Mouse (Mus musculus) gastrocnemius, adult 8-10 months (tissue): ENCODE results near the gene Rab25. TPM values are rescaled to one million over a fixed set of nuclear protein-coding genes. Genes with fewer than 3 reads are reported as not detected.

Source experiments
- DNase-seq, 2 experiments: peaks; one replicate each; pipeline ENCODE4 v3.0.0; 2022; ENCODE audit warnings: low spot score in 2 of 2
- total RNA-seq, 4 experiments: library from RNA; stranded (reverse); gene quantifications; 2 replicates each; pipeline ENCODE4 v1.2.4; 2022

Gene Rab25
- total RNA-seq, 4 experiments from 2014 or later: not detected

DNA sequence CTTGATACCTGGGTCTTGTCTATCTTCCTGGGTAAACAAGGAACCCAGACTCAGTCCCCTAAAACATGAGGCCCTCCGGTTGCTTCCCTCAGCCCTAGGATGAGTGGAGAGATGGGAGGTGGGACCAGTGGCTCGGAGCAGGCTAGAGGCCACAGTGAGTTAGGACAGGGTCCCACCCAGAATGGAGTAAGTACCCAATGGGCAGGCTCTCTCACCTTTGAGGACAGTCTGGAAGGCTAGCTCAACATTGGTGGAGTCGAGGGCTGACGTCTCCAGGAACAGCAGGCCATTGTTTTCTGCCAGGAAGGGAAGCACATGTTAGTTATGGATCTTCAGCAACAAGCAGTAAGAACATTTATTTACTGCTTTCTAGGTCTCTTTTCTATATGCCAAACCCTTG, 5.6 kb downstream of the Rab25 start:
- DNase-seq: no peak

DNA sequence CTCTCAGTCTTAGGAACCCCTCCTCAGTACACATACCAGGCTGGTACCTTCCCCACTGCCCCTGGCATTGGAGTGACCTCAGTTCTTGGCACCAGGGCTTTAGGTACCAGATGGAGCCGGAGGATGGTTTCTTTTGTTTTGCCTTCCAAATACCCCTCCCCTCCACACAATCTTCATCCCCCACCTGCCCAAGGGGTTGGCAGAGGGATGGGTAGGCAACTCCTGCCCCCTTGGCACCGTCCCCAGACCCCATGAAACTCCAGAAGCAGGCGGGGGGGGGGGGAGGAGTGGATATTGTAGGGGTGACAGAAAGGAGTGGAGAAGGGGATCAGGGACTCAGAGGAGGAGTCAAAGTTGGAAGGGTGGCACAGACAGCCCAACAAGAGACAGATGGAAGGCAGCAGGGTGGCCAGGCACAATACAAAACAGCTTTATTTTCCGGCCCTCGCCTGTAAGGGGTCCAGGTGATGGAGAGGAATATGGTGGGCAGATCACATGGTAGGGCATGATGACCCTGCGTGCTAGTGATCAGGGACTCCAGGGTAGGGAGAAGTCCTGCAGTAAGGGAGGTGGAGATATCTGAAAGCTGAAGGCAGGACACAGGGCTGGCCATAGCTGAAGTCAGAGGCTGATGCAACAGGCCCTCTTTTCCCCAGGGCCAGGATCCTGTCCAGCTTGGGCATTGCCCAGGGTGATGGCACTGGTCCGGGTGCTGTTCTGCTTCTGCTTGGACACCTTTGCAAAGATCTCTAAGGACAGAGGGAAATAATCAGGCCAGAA, 6.3 kb downstream of the Rab25 start:
- no peak for DNase-seq

DNA sequence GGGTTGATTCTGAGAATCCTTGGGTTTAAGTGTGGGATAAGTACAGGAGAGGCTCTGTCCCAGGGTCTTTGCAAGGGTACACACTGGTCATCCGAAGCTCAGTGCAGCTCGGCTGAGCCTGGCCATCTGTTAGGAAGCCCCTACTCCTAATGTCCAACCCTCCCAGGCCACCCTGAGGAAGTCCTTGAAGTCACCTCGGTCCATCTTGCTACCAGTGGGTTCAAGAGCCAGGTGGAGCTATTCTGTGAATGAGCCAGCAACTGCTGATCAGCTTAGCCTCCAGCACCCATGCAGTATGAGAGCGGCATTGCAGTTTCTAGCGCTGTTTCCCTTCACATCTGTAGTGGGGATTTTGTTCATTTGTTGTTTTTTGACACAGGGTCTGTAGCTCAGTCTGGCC, 8.0 kb downstream of the Rab25 start:
- no peak for DNase-seq

DNA sequence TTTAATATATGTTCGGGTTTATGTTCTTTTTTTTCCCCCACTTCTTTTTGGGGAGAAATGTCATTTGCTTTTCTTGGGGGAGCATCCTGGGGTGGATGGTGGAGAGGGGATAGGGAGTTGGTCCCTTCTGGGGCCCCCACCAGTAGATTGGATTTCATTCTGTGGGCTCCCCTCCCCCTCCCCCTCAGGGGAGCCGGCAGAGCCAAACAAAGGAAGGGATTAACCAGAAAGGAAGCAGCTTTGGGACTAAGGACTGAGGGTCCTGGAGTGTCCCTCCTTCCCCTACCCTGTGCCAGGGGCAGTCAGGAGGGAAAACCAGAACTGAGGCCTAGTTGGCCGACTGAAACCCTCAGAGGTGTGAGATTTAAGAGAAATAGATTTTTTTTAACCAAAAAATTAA, 8.7 kb downstream of the Rab25 start:
- no peak for DNase-seq

DNA sequence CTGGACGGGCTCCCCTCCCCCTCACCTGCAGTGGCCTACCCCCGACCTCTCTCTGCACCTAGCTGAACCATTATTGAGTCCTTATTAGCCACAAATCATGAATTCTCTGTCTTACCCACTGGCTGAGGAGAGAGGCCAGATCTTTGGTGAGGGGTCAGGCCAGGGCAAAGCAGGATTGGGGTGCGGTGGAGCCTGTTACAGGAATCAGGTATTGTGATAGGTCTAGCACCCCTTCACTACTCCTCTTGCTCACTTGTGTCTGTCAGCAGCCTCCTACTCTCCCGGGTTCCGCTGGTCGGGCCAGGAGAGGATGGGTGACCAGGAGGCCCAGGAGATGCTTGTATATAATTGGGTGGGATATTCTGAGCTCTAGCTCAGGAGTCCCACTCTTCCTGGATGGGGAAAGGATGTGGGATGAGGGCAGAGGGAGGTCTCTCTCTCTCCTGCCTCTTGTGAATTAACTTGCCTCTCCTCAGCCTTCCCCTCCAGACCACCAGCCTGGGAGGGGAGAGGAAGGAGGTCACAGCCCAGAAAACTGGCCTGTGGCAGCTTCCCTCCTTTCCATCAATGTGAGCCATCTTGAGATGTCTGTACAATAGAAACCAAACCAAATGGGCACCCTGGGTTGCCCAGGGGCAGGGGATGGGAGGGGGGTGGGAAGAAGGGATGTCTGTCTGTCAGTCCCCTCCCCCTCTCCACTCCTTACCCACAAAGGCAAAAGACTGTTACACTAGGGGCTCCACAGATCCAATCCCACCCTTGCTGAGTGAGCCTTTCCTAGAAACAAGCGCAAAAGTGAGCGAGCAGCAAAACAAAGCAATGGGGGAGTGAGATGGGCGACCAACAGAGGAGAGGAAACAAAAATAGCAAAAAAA, 9.6 kb downstream of the Rab25 start:
- no peak for DNase-seq

DNA sequence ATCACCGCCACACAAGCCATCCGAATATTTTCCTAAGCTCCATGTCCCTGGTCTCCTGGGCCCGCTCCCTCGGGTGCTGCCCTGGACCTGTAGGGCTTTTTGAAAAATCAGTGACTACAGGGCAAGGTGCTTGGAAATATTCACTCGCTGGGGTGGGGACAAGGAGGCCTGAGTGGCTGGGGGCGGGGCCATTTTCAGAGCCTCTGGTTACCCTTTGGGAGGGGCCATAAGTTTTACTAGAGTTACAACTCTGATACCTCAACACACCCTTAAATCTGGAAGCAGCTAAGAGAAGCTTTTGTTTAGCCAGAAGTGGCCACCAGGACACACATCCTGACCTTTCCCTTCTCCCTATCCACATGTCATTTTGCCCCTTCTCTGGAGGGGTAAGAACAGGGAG, 11.0 kb downstream of the Rab25 start:
- DNase-seq: no peak

DNA sequence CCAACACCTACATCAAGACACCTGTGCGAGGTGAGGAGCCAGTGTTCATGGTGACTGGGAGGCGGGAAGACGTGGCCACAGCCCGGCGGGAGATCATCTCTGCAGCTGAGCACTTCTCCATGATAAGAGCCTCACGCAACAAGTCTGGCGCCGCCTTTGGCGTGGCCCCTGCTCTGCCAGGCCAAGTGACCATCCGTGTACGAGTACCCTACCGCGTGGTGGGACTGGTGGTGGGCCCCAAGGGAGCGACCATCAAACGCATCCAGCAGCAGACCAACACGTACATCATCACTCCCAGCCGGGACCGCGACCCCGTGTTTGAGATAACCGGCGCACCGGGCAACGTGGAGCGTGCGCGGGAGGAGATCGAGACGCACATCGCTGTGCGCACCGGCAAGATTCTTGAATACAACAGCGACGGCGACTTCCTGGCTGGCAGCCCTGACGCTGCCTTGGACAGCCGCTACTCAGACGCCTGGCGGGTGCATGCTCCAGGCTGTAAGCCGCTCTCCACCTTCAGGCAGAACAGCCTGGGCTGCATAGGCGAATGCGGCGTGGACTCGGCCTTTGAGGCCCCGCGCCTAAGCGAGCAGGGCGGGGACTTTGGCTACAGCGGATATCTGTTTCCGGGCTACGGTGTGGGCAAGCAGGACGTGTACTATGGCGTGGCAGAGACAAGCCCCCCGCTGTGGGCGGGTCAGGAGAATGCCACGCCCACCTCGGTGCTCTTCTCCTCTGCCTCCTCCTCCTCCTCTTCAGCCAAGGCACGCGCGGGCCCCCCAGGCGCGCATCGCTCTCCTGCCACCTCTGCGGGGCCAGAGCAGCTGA, 11.8 kb downstream of the Rab25 start:
- peak; percentile 77 to 84 for DNase-seq

DNA sequence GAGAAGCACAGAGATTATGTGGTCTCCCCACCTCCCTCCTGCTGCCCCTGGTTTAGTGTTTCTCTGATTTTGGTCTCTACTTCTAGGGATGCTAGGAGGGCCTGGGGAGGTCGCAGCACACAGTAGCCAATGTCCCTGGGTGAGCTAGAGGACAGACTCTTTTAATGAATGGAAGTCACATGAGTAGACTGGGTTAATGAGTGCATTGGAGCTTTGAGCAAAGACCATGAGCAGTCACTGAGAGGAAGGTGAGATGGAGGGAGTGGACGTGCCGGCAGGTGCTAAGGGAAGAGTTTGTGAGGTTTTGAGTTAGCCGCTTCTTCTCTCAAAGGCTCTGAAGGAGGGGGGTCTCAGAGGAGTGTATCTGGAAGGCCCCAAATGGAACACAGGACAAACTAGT, 12.6 kb downstream of the Rab25 start:
- DNase-seq: no peak

DNA sequence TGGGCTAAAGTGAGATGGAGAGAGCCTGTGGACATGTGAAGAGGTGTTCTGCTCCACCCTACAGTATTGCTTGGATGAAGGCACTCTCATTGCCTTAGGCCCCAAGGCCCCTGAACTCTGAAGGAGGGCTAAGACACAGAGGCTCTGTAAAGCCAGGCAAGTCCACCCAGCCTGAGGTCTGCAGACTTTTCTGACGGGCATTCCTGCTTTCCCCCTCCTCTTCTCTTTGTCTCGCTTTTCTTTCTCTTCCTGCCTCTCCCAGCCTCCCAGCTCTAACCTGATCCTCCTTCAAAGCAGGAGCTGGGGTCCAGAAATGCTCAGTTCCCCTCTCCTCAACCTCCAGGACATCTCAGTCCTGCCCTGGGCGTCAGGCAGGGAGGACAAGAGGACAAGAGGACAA, 13.1 kb downstream of the Rab25 start:
- DNase-seq: no peak

DNA sequence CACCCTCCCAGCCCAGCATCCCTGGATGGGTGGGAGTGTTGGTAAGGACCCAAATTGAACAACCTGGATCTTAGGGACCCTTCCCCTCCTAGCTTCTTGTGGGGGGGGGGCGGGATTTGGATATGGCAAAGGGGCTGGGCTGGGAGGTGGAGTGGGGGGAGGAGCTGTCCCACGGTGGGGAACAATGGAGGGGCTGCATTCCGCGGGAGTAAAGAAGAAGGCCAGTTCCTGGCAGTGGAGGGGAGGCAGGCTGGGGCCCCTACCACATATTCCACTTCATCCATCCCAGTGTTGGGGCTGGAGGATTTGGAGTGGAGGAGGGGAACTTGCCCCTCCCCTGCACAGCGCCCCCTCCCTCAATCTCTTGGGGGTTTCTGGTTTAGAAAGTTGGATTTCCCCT, 14.4 kb downstream of the Rab25 start:
- DNase-seq: no peak

DNA sequence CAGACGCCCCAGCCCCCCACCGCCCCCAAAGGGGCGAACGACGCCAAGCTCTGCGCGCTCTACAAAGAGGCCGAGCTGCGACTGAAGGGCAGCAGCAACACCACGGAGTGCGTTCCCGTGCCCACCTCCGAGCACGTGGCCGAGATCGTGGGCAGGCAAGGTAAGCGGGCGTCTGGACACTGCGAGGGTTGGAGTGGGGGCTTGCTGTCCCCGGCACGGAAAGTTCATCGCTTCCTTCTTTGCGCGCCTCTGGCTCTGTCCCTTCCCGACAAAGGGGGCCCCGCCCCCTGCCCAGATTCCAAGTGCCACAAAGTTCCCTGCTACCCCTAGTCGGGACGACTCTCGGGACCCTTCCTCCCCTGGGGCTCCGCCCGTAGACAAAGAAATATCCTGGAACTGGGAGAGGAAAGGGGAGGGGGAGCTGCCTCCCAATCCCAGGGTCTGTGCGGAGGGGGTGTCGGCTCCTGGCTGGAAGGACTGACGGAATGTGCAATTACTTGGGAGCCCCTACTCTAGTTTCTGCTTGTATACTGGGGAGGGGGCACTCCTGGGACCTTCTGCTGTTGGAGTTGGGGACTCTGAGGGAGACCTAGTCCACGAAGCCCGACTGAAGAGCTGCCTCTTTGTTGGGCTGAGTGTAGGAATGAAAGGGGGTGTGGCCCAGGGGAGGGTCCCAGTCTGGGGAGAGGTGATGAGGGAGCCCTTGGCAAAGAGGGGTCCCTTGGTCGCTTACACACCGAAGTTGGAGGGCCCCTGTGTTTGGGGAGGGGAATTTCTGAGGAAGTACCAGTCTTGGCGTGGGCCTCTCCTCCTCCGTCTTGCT, 15.2 kb downstream of the Rab25 start:
- DNase-seq: no peak

DNA sequence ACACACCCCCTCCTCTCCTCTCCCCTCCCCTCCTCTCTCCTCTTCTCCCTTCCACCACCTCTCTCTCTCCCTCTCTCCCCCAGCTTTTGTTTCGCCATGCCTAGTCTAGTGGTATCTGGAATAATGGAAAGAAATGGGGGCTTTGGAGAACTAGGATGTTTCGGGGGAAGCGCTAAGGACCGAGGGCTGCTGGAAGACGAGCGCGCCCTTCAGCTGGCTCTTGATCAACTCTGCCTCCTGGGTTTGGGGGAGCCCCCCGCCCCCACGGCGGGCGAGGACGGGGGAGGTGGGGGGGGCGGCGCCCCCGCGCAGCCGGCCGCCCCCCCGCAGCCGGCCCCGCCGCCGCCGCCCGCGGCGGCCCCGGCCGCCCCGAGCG, 15.8 kb downstream of the Rab25 start, which contains the start of gene Mex3a:
Mex3a (plus strand) TSS at position 97 of the 376 bp plus-strand sequence.
- no peak for DNase-seq

DNA sequence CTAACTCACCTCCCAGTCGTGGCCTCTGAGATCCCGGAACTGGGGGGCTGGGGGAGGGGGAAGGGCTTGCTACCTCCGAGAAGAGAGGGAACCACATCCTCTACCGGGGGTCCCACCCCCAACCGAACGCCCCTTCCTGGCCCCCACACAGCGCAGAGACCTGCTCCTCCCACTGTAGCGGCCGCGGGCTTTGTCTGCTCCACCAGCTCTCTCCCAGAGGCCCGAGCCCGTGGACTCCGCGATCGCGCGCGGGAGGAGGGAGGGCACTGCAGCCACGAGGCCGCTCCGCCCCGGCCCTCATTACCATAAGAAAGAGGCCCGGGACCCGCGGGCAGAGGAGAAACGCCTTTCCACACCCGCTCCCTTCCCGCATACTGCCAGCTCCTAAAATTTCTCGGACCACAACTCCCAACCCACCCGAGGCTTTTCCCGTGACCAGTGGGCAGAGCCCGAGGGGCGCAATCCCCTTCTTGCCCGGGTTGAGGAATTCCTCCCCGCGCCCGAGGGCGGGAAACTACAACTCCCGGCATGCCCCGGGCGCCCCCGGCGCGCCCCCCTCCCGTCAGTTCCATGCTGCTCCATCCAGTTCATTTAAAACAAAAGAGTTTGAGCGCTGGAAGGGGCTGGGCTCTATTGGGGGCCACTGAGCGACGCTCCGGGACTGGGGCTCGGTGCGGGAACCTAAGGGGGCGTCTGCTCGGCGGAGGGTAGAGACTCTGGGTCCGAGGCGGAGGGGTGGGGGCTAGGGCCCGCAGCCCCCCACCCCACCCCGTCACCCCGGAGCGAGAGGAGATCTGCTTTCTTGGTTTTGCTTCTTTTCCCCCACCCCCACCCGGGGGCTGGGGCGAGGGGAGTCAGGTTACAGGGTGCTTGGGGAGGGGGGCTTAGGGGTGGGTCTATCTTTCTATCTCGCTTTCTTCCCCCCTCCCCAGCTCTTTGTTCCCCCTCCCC, 16.5 kb downstream of the Rab25 start:
- peak; percentile 67 to 69 for DNase-seq

DNA sequence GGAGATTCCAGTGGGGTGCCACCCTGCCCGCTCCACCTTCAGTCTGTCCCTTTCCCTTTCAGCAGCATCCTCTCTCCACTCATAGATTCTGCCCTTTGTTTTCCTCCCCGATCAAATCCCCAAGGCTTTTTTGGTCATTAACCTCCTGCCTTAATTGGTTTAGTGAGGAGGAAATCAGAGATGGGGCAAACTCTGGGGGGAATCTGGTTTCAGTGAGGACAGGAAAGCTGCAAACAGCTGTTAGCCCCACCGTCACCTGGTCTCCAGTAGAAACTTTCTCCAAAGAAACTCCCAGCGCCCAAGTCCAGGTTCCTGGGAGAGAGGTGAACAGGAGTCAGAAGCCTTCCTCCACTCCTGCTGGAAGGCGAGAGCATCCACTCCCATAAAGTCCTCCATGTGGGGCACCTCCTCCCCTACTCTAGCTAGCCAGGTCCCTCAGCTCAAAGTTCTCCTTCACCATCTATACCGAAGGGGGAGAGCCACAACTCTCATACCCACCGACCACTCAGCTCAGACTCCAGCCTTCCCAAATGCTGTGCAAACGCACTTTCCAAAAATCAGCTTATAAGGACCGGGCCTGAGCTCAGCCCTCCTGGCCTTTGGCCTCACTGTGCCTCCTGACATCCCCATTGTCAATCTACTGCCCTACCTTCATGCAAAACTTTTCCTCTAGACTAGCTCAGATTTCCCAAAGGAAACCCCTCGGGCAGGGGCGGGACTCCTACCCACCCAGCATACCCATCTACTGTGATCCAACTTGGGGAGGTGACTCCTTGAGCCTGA, 17.8 kb downstream of the Rab25 start:
- no peak for DNase-seq

DNA sequence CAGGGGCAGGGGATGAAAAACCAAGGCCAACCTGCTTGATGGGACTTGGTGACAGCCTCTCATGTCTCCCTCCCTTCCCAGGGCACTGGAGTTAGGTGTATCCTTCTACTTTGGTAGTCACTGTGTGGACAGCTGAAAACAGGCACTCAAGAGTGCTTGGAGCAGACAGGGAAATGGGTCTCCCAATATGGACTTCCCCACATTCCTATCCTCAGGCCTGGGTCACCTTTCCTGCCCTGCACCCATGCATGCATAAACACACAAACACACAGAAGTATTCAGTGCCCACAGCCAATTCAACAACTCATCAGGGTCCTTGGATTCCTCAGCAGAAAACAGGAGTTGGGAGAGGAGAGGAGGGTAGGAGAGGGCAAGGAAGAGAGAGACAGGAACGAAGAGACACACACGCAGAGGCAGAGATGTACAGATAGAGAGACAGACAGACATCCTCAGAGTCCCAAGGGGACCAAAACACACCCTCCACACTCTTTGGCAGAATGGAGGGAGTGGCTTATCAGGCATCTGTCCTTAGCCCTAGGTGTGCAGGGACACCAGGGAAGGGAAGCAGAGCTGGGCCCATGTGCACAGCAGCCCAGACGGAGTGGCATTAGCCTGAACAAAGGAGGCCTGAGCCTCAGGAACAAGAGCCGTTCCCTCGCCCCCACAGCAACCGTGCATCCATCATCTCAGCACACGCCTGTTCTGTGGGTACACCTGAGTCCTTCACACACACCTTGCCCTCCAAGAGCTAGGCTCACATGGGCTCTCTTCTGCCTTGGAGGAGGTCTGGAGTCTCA, 18.7 kb downstream of the Rab25 start:
- no peak for DNase-seq

DNA sequence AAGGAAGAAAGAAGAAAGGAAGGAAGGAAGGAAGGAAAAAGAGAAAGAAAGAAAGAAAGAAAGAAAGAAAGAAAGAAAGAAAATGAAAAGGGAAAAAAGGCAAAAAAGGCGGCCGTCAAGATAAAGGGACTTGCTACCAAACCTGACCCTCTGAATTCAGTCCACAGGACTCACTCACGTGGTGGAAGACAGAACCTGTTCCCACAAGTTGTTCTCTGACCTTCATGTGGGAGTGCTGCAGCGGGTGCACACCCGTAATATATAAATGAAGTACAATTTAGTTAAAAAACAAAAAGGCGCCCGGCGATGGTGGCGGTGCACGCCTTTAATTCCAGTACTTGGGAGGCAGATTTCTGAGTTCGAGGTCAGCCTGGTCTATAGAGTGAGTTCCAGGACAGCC, 19.5 kb downstream of the Rab25 start:
- DNase-seq: no peak

DNA sequence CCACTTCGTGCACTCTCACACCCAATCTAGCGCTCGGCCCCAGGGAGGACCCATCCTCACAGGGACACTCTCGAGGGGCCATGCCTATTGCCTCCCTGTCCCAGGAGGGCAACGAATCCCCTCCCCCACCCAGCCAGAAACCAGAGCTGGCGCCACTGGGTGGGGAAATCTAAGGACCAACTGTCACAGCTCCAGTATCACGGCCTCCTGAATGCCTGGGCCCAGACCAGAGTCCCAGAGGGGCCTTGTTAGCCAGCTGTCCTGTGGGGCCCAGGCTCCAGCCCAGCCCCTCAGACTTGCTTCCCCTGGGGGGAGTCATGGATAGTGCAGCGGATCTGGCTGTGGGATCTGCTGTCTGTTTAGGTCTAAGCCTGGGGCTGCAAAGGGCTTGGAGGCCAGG, 20.5 kb downstream of the Rab25 start:
- no peak for DNase-seq
